Mouse (Mus musculus): ENCODE measurements around the gene Fbxl13.

Fbxl13 gene

DNA sequence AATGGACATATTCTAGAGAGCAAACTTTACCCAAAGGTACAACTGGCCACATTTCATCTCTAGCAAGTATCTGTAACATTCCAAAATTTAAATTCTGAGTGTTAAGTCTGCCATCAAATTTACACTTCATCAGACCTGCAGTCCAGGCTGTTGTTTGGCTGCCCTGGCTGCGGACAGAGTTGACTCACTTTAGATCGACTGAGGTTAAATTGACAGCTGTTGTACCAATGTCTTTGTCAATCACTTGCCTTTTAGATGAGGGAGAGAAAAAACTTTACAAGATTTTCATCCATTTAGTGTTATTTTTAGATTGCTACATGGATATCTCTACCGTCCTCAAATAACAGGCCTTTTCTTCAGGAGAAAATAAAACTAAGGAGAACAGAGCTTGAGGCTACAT, 126.3 kb downstream of the Fbxl13 start:
- no peak for DNase-seq (ENCODE audit: low spot score)

DNA sequence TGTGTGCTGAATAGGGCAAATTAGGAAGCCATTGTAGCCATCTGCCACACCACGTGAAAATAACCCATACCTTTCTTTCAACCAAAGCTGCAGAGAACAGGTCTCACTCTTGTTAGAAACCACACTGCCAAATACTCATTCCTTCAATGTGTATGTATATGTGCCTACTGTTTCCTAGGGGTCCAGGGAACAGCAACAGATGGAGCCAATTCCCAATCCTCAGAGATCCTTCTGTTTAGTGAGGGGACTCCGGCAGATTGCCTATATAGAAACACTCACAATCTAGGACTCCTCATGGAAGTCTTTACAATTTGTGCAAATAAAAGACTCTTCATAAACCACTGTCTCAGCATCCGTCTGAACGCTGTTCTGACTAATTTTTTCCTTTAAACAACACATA, 127.2 kb downstream of the Fbxl13 start:
- DNase-seq (ENCODE audit: low spot score): no peak

DNA sequence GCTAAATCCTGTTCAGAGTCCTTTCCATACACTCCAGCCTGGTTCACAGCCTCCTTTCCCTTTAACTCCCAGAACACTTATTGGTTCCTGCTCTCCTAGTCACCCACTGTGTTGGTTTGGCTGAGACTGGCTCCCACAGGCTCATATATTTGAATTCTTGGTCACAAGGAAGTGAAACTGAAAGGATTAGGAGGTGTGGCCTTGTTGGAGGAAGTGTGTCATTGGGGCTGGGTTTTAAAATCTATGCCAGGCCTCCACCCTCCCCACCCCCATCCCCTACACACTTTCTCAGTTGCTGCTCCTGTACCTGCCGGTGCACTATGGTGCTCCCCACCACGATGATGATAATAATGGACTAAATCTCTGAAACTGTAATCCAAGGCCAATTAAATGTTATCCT, 127.9 kb downstream of the Fbxl13 start:
- DNase-seq (ENCODE audit: low spot score): peak; percentile 36

DNA sequence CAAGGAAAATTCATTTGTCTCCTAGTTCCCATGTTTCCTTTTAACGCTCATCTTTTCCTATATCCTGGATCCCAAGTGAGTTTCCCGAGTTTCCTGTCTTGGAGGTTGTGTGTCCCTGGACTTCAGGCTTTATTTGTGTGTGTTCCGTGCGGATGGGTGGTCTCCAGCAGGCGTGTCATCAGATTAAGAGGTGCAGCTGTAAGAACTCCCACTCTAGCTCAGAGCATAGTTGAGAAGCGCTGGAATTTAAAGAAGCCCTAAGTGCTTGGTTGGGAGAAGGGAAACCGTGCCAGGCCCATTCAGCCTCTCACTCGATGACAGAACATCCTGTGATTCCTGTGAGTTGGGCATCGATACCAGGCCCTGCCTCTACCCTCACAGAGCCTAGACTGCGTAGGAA, 132.1 kb downstream of the Fbxl13 start:
- DNase-seq (ENCODE audit: low spot score): no peak

- no peak for DNase-seq (ENCODE audit: low spot score)
These were observed 135.6 kb downstream of the Fbxl13 start for GRCm38 (mm10) chr5:21509801-21510200.

GRCm38 (mm10) chr5:21506887-21507286, 138.5 kb downstream of the Fbxl13 start:
- DNase-seq (ENCODE audit: low spot score): no peak

DNA sequence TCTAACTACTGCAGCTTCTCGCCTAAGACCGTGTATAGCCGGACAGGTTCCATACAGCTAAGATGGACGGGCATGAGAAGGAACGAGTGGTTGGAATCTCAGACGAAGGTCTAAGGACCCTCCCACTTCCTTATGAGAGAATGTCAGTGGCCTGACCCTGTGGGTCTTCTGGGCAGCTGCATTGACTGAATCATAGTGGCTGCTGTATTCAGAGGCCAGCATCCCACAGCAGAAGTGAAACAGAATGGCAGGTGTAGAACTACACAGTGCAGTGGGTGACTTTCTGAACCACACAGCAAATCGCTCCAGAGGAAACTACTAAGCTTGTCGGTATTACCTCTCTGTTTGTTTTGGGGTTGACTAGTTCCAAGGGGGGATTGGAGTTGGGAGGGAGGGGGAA, 140.3 kb downstream of the Fbxl13 start:
- no peak for DNase-seq (ENCODE audit: low spot score)

- no peak for DNase-seq (ENCODE audit: low spot score)
These were observed 142.4 kb downstream of the Fbxl13 start for GRCm38 (mm10) chr5:21502936-21503610.

GRCm38 (mm10) chr5:21500941-21501340, 144.5 kb downstream of the Fbxl13 start:
- no peak for DNase-seq (ENCODE audit: low spot score)

DNA sequence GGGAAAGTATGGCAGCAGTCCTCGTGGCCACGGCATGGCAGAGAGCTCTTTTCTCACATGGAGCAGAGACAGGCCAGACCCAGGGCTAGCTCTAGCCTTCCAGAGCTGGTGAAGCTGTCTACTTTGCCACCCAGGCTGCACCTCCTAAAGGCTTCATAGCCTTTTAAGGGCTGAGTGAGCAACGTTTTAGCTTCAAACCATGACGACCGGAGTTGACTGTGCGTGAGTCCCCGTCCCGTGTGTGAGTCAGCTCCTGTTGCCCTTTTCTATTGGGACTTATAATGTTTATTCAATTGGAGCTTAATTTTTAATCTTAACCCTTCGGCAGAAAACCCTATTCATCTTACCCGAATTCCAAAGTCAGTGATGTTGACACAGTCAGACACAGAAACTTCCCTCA, 145.3 kb downstream of the Fbxl13 start:
- DNase-seq (ENCODE audit: low spot score): no peak

GRCm38 (mm10) chr5:21498925-21499324, 146.5 kb downstream of the Fbxl13 start:
- no peak for DNase-seq (ENCODE audit: low spot score)

DNA sequence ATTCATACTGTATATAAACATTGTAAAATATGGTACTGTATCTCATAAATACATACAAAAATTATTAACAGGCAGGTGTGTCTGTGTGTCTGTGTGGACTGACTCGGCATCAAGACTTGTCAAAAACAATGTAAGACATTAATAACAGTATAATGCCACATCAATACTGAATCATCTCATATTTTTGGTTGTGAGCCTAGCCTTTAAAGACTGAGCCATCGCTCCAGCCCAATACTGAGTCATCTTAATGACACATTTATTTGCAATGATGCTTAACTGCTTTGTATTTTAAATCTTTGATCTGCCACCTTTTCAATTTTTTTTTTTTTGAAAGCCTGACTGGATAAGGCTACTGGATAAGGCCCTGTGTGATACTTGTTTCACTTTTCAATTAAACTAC, 146.9 kb downstream of the Fbxl13 start:
- no peak for DNase-seq (ENCODE audit: low spot score)

DNA sequence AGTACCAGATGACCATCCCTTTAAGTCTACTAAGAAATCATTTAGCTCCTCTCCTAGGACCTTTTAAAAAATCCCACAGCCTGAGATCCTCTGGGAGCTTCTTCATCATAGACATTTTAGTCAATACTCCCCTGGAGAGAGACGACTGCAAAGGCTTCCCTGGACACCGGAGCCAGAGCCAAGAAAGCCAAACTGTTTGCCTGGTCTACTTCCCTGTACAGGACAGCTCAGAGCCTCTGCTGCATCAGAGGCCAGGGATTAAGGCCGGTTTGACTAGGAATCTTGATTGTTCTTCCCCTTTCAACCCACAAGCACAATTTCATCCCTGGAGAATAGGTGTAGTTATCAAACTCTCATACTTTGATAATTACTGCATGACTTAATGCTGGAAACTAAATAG, 148.6 kb downstream of the Fbxl13 start:
- no peak for DNase-seq (ENCODE audit: low spot score)

DNA sequence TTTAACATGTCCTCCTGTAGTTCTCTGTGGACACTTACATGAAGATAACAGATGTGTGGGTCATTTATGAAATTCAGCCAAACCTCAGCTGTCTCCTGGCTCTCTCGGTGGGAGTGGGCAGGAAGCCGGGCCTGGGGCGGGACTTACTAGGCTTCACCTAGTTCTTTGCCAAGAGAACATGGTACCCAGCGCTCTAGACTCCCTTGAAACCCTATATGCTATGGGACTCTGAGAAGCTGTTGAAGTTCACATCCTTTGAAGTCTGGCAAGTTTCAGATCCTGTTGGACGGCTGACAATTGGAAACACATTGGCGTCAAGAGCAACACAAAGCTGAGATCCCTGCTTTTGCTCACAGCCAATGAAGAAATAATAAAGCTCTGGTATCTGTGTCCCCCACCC, 149.1 kb downstream of the Fbxl13 start:
- DNase-seq (ENCODE audit: low spot score): no peak

GRCm38 (mm10) chr5:21494781-21495180, 150.7 kb downstream of the Fbxl13 start:
- DNase-seq (ENCODE audit: low spot score): no peak

- no peak for DNase-seq (ENCODE audit: low spot score)
These were observed 152.0 kb downstream of the Fbxl13 start for GRCm38 (mm10) chr5:21493294-21493999.

DNA sequence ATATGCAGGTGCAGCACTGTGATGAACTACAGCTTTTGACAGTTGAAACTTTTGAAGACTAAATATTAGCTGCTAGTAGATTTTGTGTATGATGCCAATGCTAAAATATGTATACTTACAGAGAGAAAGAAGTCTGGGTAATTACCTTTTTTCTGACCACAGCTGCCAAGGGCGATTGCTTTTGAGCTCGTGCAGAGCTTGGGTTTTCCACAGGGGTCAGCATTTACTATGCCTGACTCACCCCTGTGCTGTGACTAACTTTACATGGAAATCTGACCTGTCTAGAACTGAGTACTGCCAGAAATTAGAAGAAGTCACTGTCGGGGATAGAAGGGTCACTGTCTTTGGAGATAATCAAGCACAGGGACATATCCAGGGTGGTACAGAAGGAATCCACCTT, 153.2 kb downstream of the Fbxl13 start:
- no peak for DNase-seq (ENCODE audit: low spot score)

- DNase-seq (ENCODE audit: low spot score): no peak
These were observed 154.0 kb downstream of the Fbxl13 start for GRCm38 (mm10) chr5:21491469-21491868.

DNA sequence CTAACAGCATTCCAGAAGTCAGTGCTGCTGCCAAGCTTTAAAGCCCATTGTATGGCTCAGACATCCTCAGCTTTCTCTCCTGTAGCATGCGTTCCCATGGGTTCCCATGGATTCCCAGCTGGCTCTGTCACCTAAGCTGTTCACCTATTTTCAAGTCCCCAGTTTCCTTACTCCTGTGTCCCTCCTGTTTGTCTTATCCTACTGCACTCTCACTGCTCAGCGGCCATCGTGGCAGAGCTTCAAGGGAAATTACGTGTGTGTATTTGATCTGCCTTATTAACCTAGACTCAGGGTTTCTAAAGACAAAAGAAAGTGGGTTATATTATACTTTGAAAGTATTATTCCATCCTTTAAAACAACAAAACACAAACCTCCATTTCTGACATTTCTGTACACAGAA, 156.3 kb downstream of the Fbxl13 start:
- no peak for DNase-seq (ENCODE audit: low spot score)

DNA sequence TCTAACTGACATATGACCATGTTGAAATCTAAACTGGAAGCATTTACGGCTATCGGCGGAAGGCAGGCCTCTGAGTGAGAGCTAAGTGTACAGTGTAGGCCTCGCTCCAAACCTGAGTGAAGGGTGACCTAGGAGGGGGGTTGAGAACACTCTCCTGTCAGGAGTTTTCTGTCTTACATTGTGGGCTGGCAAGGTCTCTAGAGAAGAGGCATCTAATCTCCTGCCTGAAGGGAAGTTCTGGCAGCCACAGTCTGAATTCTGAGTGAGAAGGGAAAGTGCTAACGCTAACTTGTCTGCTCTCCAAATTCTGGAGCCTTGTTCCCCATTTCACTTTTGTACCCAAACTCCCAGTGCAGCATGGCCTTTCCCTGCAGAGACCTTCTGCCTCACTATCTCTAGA, 156.9 kb downstream of the Fbxl13 start:
- no peak for DNase-seq (ENCODE audit: low spot score)

- no peak for DNase-seq (ENCODE audit: low spot score)
These were observed 157.7 kb downstream of the Fbxl13 start for GRCm38 (mm10) chr5:21487716-21488115.

- no peak for DNase-seq (ENCODE audit: low spot score)
These were observed 158.1 kb downstream of the Fbxl13 start for GRCm38 (mm10) chr5:21487306-21487705.

DNA sequence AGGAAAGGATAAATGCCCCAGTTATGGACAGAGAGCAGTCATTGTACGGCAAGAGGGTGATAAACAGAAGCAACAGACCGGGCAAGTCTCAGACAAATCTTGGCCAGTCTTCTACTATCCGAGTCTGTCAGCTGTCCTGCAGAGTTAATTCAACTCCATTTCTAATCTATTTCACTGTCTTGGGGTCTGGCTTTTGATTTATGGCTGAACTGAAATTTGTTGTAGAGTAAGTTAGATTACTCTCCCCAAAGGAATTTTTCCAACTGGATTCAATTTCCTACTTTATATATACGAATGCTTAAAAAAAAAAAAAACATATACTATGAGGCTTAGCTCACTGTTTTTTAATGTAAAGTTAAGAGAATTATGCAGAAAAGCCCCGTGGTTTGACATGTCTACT, 158.6 kb downstream of the Fbxl13 start:
- no peak for DNase-seq (ENCODE audit: low spot score)

Data from lung, postnatal 25 days (tissue).